Mouse (Mus musculus) ES-E14 (cell line): ENCODE measurements around the gene Cp. TPM values are rescaled to one million over a fixed set of nuclear protein-coding genes. Genes with fewer than 3 reads are reported as not detected.

Source experiments
- DNase-seq: peaks from one replicate; pipeline ENCODE4 v3.0.0-alpha.2; 2013; ENCODE audit warnings: low read depth, low spot score
- H3K27ac ChIP-seq: 2 replicates; pipeline ENCODE4 v1.5.1; 2012; ENCODE audit warnings: low read depth, mild to moderate bottlenecking, low read length, moderate library complexity, mixed read lengths; ENCODE audit not compliant: poor library complexity, insufficient read depth, severe bottlenecking
- H3K36me3 ChIP-seq: 2 replicates; pipeline ENCODE4 v1.6.1; 2012; ENCODE audit warnings: mild to moderate bottlenecking, low read length, moderate library complexity, mixed read lengths; ENCODE audit not compliant: control insufficient read depth, poor library complexity, insufficient read depth, severe bottlenecking
- H3K4me1 ChIP-seq, 2 experiments: fragments of 150-350 bp in 1 of 2; sonication (generic) in 1 of 2; 2 replicates each; pipeline ENCODE4 v1.6.1; 2012; ENCODE audit warnings: low read length in 2 of 2, mild to moderate bottlenecking in 1 of 2, mixed read lengths in 1 of 2; ENCODE audit not compliant: control insufficient read depth in 2 of 2, insufficient read depth in 2 of 2, poor library complexity in 1 of 2
- H3K4me3 ChIP-seq, 2 experiments: fragments of 150-350 bp in 1 of 2; sonication (generic) in 1 of 2; 2 replicates each; pipeline ENCODE4 v1.5.1; 2012; ENCODE audit warnings: low read length in 2 of 2, low read depth in 1 of 2, mild to moderate bottlenecking in 1 of 2, mixed read lengths in 1 of 2; ENCODE audit not compliant: insufficient read depth in 1 of 2, poor library complexity in 1 of 2, severe bottlenecking in 1 of 2
- H3K9ac ChIP-seq: 2 replicates; pipeline ENCODE4 v1.6.1; 2012; ENCODE audit warnings: low read depth, mild to moderate bottlenecking, low read length, mixed read lengths; ENCODE audit not compliant: poor library complexity, insufficient read depth, severe bottlenecking
- H3K9me3 ChIP-seq: fragments of 150-350 bp; sonication (generic); 2 replicates; pipeline ENCODE4 v1.6.1; 2012; ENCODE audit warnings: low read depth, mild to moderate bottlenecking, low read length; ENCODE audit not compliant: control insufficient read depth, insufficient read depth
- CHD2 ChIP-seq: IDR thresholded peaks from 2 replicates; pipeline ENCODE4 v1.6.1; 2014; ENCODE audit warnings: mild to moderate bottlenecking, low read depth, low read length, inconsistent platforms
- HCFC1 ChIP-seq: IDR thresholded peaks from 2 replicates; pipeline ENCODE4 v1.6.1; 2012; ENCODE audit warnings: low read length, inconsistent platforms, borderline replicate concordance; ENCODE audit not compliant: insufficient read depth
- MAFK ChIP-seq: IDR thresholded peaks from 2 replicates; pipeline ENCODE4 v1.6.1; 2014; ENCODE audit warnings: mild to moderate bottlenecking, low read depth, low read length, inconsistent platforms; ENCODE audit not compliant: insufficient read depth
- ZC3H11A ChIP-seq: IDR thresholded peaks from 2 replicates; pipeline ENCODE4 v1.6.1; 2012; ENCODE audit warnings: low read depth, mild to moderate bottlenecking, inconsistent platforms, low read length, borderline replicate concordance
- ZNF384 ChIP-seq: IDR thresholded peaks from 2 replicates; pipeline ENCODE4 v1.6.1; 2012; ENCODE audit warnings: low read depth, low read length, inconsistent platforms
- in situ Hi-C, 2 experiments: fragments of 600-800 bp; cut with MboI; formaldehyde crosslinking; loops; one replicate each; pipeline ENCODE4 v1.15.1; 2025; ENCODE audit warnings: low sequenced_read_pairs in 2 of 2, inconsistent platforms in 1 of 2; ENCODE audit not compliant: unreplicated experiment in 2 of 2
- total RNA-seq: library from RNA; depleted of rRNA; stranded (reverse); fragments of 300-350 nt; gene quantifications from 2 replicates; pipeline ENCODE4 v1.2.3, GENCODE M21; 2012

The Cp gene
- total RNA-seq, 1 experiment: 0.31 TPM

DNA sequence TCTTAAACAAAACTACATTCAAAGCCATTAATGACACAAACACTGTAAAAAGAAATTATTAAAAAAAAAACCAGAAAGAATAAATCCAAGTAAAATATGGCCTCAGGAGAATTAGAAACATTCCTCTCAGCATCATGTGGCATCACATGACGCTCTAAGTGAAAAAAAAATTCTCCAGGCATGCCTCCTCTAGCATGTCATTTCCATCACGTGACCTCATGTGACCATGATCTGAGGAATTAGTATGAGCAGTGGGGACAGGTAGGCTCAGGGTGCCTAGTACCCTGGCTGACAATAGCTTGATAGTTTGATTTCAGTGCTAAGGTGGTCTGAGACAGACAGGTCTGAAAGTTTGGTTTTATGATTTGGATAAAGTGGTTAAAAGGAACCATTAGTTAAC, 24.3 kb downstream of the Cp start:
- Histone ChIP-seq H3K4me3 (no peak overlapping the region), H3K36me3 (no peaks in the 10 kb centered on the region), H3K4me1 (no peaks in the 10 kb centered on the region), H3K9ac (no peak overlapping the region), H3K27ac (no peak overlapping the region), H3K9me3 (no peaks in the 10 kb centered on the region)
- no peak for DNase-seq
- in situ Hi-C loops: no loop called here
- TF ChIP-seq CHD2 (no peak), HCFC1 (no peak), ZC3H11A (no peak), ZNF384 (no peak), MAFK (no peak)

DNA sequence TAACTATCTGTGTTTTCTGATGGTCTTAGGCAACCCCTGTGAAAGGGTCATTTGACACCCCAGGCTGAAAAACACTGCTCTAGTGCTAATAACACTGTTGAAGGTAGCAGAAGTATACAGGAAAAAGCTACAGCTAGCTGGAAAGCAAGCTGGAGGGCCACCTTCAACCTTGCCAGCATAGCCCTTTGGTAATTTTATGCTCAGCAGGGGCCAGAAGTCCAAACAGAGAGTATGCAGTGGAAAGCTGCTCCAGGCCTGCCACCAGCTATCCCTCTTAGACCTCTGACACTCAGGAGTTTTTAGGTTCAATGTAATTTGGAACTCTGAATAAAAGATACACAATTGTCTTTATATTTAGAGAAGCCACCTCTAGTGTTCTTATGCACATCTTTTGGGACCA, 26.0 kb downstream of the Cp start:
- in situ Hi-C loops: no loop called here
- no peaks in the 10 kb centered on the region for H3K9me3 ChIP-seq
- no peak for TF ChIP-seq HCFC1
- H3K27ac ChIP-seq: no peak overlapping the region
- no peak overlapping the region for H3K9ac ChIP-seq
- H3K4me3 ChIP-seq: no peak overlapping the region
- H3K4me1 ChIP-seq: no peaks in the 10 kb centered on the region; a peak in 1 of 4 replicates
- H3K36me3 ChIP-seq: no peaks in the 10 kb centered on the region
- DNase-seq: no peak

DNA sequence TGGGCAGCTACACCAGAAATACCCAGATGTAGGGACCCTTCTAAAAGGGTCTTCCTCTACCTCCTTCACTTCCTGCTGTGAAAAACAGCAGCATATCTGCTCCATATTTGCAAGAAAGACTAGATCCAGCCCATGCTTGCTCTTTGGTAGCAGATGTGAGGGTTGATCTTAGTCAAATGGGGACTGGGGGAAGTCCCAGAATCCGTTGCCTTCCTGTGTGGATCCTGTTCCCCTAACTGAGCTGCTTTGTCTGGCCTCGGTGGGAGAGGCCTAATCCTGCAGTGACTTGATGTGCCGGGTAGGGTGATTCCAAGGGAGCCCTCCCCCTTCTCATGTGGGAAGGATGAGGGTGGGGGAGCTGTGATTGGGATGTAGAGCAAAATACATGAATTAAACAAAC, 29.3 kb downstream of the Cp start:
- H3K36me3 ChIP-seq: no peaks in the 10 kb centered on the region
- no peak overlapping the region for H3K4me3 ChIP-seq
- in situ Hi-C loops: no loop called here
- DNase-seq: no peak
- TF ChIP-seq HCFC1 (no peak), ZNF384 (no peak), CHD2 (no peak), ZC3H11A (no peak), MAFK (no peak)
- no peaks in the 10 kb centered on the region for H3K9me3 ChIP-seq
- no peak overlapping the region for H3K27ac ChIP-seq
- H3K9ac ChIP-seq: no peak overlapping the region
- H3K4me1 ChIP-seq: no peaks in the 10 kb centered on the region; a peak in 1 of 4 replicates

GRCm38 (mm10) chr3:19990031-19990430, 33.2 kb downstream of the Cp start:
- in situ Hi-C loops: no loop called here
- TF ChIP-seq ZNF384: no peak
- no peak for TF ChIP-seq HCFC1
- no peak for TF ChIP-seq ZC3H11A
- no peak for TF ChIP-seq CHD2
- TF ChIP-seq MAFK: no peak
- DNase-seq: no peak

GRCm38 (mm10) chr3:19992388-19992787, 35.5 kb downstream of the Cp start:
- Histone ChIP-seq H3K9me3 (no peaks in the 10 kb centered on the region), H3K4me1 (no peaks in the 10 kb centered on the region), H3K36me3 (no peaks in the 10 kb centered on the region), H3K9ac (no peak overlapping the region), H3K4me3 (no peak overlapping the region), H3K27ac (no peak overlapping the region)
- DNase-seq: no peak
- TF ChIP-seq HCFC1 (no peak), CHD2 (no peak)
- in situ Hi-C loops: no loop called here

More at GRCm38 (mm10) chr3:19990031-19990430, 33.2 kb downstream of the Cp start:
- H3K9ac ChIP-seq: no peak overlapping the region
- H3K4me1 ChIP-seq: no peaks in the 10 kb centered on the region; a peak in 1 of 4 replicates
- H3K4me3 ChIP-seq: no peak overlapping the region
- no peak overlapping the region for H3K27ac ChIP-seq
- no peaks in the 10 kb centered on the region for H3K9me3 ChIP-seq
- no peaks in the 10 kb centered on the region for H3K36me3 ChIP-seq
